Mouse (Mus musculus) hindbrain, embryonic 12.5 days (tissue): ENCODE results near the gene Tmem132b. TPM values are rescaled to one million over a fixed set of nuclear protein-coding genes. Genes with fewer than 3 reads are reported as not detected.

ENCODE experiments used
- ATAC-seq: fragments of 200-750 bp; cut with Nextera tagmentation; 2 replicates; pipeline ENCODE4 v1.8.0; 2017; ENCODE audit warnings: moderate TSS enrichment; ENCODE audit not compliant: low FRiP score
- H3K27ac ChIP-seq: fragments of 300-500 bp; sonication (generic); 2 replicates; pipeline ENCODE4 v1.5.1; 2016; ENCODE audit warnings: mild to moderate bottlenecking
- H3K27me3 ChIP-seq: fragments of 300-500 bp; sonication (generic); 2 replicates; pipeline ENCODE4 v1.6.1; 2016; ENCODE audit warnings: mild to moderate bottlenecking
- H3K36me3 ChIP-seq: fragments of 300-500 bp; sonication (generic); 2 replicates; pipeline ENCODE4 v1.6.1; 2016; ENCODE audit warnings: mild to moderate bottlenecking
- H3K4me1 ChIP-seq: fragments of 300-500 bp; sonication (generic); 2 replicates; pipeline ENCODE4 v1.6.1; 2016
- H3K4me2 ChIP-seq: fragments of 300-500 bp; sonication (generic); replicated peaks from 2 replicates; pipeline ENCODE4 v1.6.1; 2016; ENCODE audit warnings: mild to moderate bottlenecking
- H3K4me3 ChIP-seq: fragments of 300-500 bp; sonication (generic); 2 replicates; pipeline ENCODE4 v1.5.1; 2016; ENCODE audit warnings: mild to moderate bottlenecking
- H3K9ac ChIP-seq: fragments of 300-500 bp; sonication (generic); 2 replicates; pipeline ENCODE4 v1.6.1; 2016; ENCODE audit warnings: mild to moderate bottlenecking, moderate library complexity
- H3K9me3 ChIP-seq: fragments of 300-500 bp; sonication (generic); replicated peaks from 2 replicates; pipeline ENCODE4 v1.6.1; 2016; ENCODE audit warnings: mild to moderate bottlenecking
- whole genome bisulfite sequencing: fragments of 180-500 bp; shearing (Covaris S2); methylation state at CpG from one replicate; pipeline ENCODE4 v1.1.7; 2016; 5-methylcytosine and 5-hydroxymethylcytosine counted together
- polyA plus RNA-seq: library from polyadenylated mRNA; unstranded; fragments of >200 nt; fragmentation: Nextera tagmentation; extraction: Ambion mirVana; gene quantifications from 2 replicates; pipeline ENCODE4 v1.2.1, GENCODE M21; 2016

Tmem132b gene
- polyA plus RNA-seq, 1 experiment from 2014 or later: 2.4 TPM

- H3K27me3 ChIP-seq: no peaks in the 10 kb centered on the region
- no peak overlapping the region for H3K4me3 ChIP-seq
- H3K27ac ChIP-seq: no peak overlapping the region
- H3K9me3 ChIP-seq: 0 out of 2 replicates have a peak, but pooled peaks cover 2% of the 10 kb centered on the region
- WGBS: 86% methylated on average over 7 of the region's 7 CpGs
- no peaks in the 10 kb centered on the region for H3K4me1 ChIP-seq
- no peak overlapping the region for H3K4me2 ChIP-seq
- ATAC-seq: no peak
- H3K9ac ChIP-seq: no peak overlapping the region
- no peaks in the 10 kb centered on the region for H3K36me3 ChIP-seq
Observed at GRCm38 (mm10) chr5:125756987-125757530, 225.5 kb downstream of the Tmem132b start.

- Histone ChIP-seq H3K4me3 (no peak overlapping the region), H3K36me3 (no peaks in the 10 kb centered on the region), H3K27me3 (no peaks in the 10 kb centered on the region), H3K27ac (no peak overlapping the region), H3K4me1 (no peaks in the 10 kb centered on the region), H3K9me3 (0 out of 2 replicates have a peak, but pooled peaks cover 2% of the 10 kb centered on the region), H3K4me2 (no peak overlapping the region), H3K9ac (no peak overlapping the region)
- no peak for ATAC-seq
- WGBS: 80% methylated on average over 1 of the region's 1 CpGs
Observed at GRCm38 (mm10) chr5:125758506-125758905, 226.9 kb downstream of the Tmem132b start.

- Histone ChIP-seq H3K27me3 (no peaks in the 10 kb centered on the region), H3K4me2 (no peak overlapping the region), H3K4me3 (no peak overlapping the region), H3K27ac (no peak overlapping the region), H3K4me1 (no peaks in the 10 kb centered on the region), H3K36me3 (no peaks in the 10 kb centered on the region), H3K9me3 (no peaks in the 10 kb centered on the region), H3K9ac (no peak overlapping the region)
- 72% methylated on average over 6 of the region's 6 CpGs for WGBS
- no peak for ATAC-seq
Observed at GRCm38 (mm10) chr5:125766941-125767340, 235.4 kb downstream of the Tmem132b start.

- H3K9me3 ChIP-seq: no peaks in the 10 kb centered on the region
- H3K4me1 ChIP-seq: no peaks in the 10 kb centered on the region
- H3K4me2 ChIP-seq: no peak overlapping the region
- H3K9ac ChIP-seq: no peak overlapping the region
- WGBS: 83% methylated on average over 1 of the region's 1 CpGs
- H3K36me3 ChIP-seq: no peaks in the 10 kb centered on the region
- no peak overlapping the region for H3K4me3 ChIP-seq
- no peak for ATAC-seq
- H3K27me3 ChIP-seq: no peaks in the 10 kb centered on the region
- no peak overlapping the region for H3K27ac ChIP-seq
Observed at GRCm38 (mm10) chr5:125767950-125768349, 236.4 kb downstream of the Tmem132b start.

GRCm38 (mm10) chr5:125772238-125772637, 240.7 kb downstream of the Tmem132b start:
- Histone ChIP-seq H3K4me2 (no peak overlapping the region), H3K4me3 (no peak overlapping the region), H3K9me3 (no peaks in the 10 kb centered on the region), H3K9ac (no peak overlapping the region), H3K36me3 (no peaks in the 10 kb centered on the region), H3K27ac (no peak overlapping the region), H3K4me1 (no peaks in the 10 kb centered on the region), H3K27me3 (no peaks in the 10 kb centered on the region)
- WGBS: 92% methylated on average over 4 of the region's 4 CpGs
- ATAC-seq: no peak

- ATAC-seq: no peak
- Histone ChIP-seq H3K9me3 (no peaks in the 10 kb centered on the region), H3K4me3 (no peak overlapping the region), H3K27me3 (no peaks in the 10 kb centered on the region), H3K9ac (no peak overlapping the region), H3K36me3 (no peaks in the 10 kb centered on the region), H3K4me2 (no peak overlapping the region), H3K27ac (no peak overlapping the region), H3K4me1 (no peaks in the 10 kb centered on the region)
- 49% methylated on average over 2 of the region's 2 CpGs for WGBS
Observed at GRCm38 (mm10) chr5:125772756-125773155, 241.2 kb downstream of the Tmem132b start.

GRCm38 (mm10) chr5:125780332-125780731, 248.8 kb downstream of the Tmem132b start:
- 94% methylated on average over 1 of the region's 1 CpGs for WGBS
- Histone ChIP-seq H3K4me2 (no peak overlapping the region), H3K9ac (no peak overlapping the region), H3K36me3 (no peaks in the 10 kb centered on the region), H3K9me3 (no peaks in the 10 kb centered on the region), H3K4me1 (no peaks in the 10 kb centered on the region), H3K4me3 (no peak overlapping the region), H3K27me3 (no peaks in the 10 kb centered on the region), H3K27ac (no peak overlapping the region)
- ATAC-seq: no peak

- H3K4me1 ChIP-seq: no peaks in the 10 kb centered on the region
- no peak overlapping the region for H3K4me3 ChIP-seq
Observed at GRCm38 (mm10) chr5:125792643-125793042, 261.1 kb downstream of the Tmem132b start.

GRCm38 (mm10) chr5:125794318-125794717, 262.7 kb downstream of the Tmem132b start:
- no peak overlapping the region for H3K4me2 ChIP-seq
- no peak overlapping the region for H3K9ac ChIP-seq
- no peak overlapping the region for H3K4me3 ChIP-seq
- H3K9me3 ChIP-seq: no peaks in the 10 kb centered on the region
- 63% methylated on average over 1 of the region's 1 CpGs for WGBS
- ATAC-seq: no peak
- H3K27me3 ChIP-seq: no peaks in the 10 kb centered on the region
- no peak overlapping the region for H3K27ac ChIP-seq
- H3K4me1 ChIP-seq: no peaks in the 10 kb centered on the region
- no peaks in the 10 kb centered on the region for H3K36me3 ChIP-seq

More at GRCm38 (mm10) chr5:125792643-125793042, 261.1 kb downstream of the Tmem132b start:
- WGBS: 95% methylated on average over 1 of the region's 1 CpGs
- Histone ChIP-seq H3K9ac (no peak overlapping the region), H3K27ac (no peak overlapping the region), H3K36me3 (no peaks in the 10 kb centered on the region), H3K27me3 (no peaks in the 10 kb centered on the region), H3K9me3 (0 out of 2 replicates have a peak, but pooled peaks cover 4% of the 10 kb centered on the region), H3K4me2 (no peak overlapping the region)
- ATAC-seq: no peak

GRCm38 (mm10) chr5:125799622-125800021, 268.0 kb downstream of the Tmem132b start:
- Histone ChIP-seq H3K36me3 (no peaks in the 10 kb centered on the region), H3K9ac (no peak overlapping the region), H3K4me1 (no peaks in the 10 kb centered on the region), H3K4me3 (no peak overlapping the region), H3K9me3 (no peaks in the 10 kb centered on the region), H3K27ac (no peak overlapping the region), H3K4me2 (no peak overlapping the region), H3K27me3 (peaks cover 4% of the 10 kb centered on the region; the same call in 1 of the 2 replicates)
- ATAC-seq: no peak
- 43% methylated on average over 5 of the region's 5 CpGs for WGBS

GRCm38 (mm10) chr5:125800025-125800424, 268.5 kb downstream of the Tmem132b start:
- H3K36me3 ChIP-seq: no peaks in the 10 kb centered on the region
- H3K4me3 ChIP-seq: no peak overlapping the region
- ATAC-seq: no peak
- peaks cover 4% of the 10 kb centered on the region; the same call in 1 of the 2 replicates for H3K27me3 ChIP-seq
- no peaks in the 10 kb centered on the region for H3K4me1 ChIP-seq
- H3K9me3 ChIP-seq: no peaks in the 10 kb centered on the region
- H3K9ac ChIP-seq: no peak overlapping the region
- WGBS: 12% methylated on average over 11 of the region's 11 CpGs
- no peak overlapping the region for H3K27ac ChIP-seq
- H3K4me2 ChIP-seq: no peak overlapping the region

- Histone ChIP-seq H3K9me3 (no peaks in the 10 kb centered on the region), H3K9ac (no peak overlapping the region), H3K4me3 (no peak overlapping the region), H3K27me3 (peaks cover 4% of the 10 kb centered on the region; the same call in 1 of the 2 replicates), H3K4me2 (no peak overlapping the region), H3K36me3 (no peaks in the 10 kb centered on the region), H3K4me1 (no peaks in the 10 kb centered on the region), H3K27ac (no peak overlapping the region)
- 76% methylated on average over 7 of the region's 7 CpGs for WGBS
- no peak for ATAC-seq
Observed at GRCm38 (mm10) chr5:125802801-125803200, 271.2 kb downstream of the Tmem132b start.

- no peaks in the 10 kb centered on the region; the same call in 1 of the 2 replicates for H3K27me3 ChIP-seq
- no peaks in the 10 kb centered on the region for H3K9me3 ChIP-seq
- no peak overlapping the region for H3K9ac ChIP-seq
- no peaks in the 10 kb centered on the region for H3K4me1 ChIP-seq
- WGBS: 58% methylated on average over 5 of the region's 5 CpGs
- no peak overlapping the region for H3K4me2 ChIP-seq
- H3K36me3 ChIP-seq: no peaks in the 10 kb centered on the region
- no peak overlapping the region for H3K4me3 ChIP-seq
- no peak overlapping the region for H3K27ac ChIP-seq
- ATAC-seq: no peak
Observed at GRCm38 (mm10) chr5:125805327-125805726, 273.8 kb downstream of the Tmem132b start.
